Mouse (Mus musculus): ENCODE measurements around the gene Epn1. TPM values are rescaled to one million over a fixed set of nuclear protein-coding genes. Genes with fewer than 3 reads are reported as not detected.

The Epn1 gene
- polyA plus RNA-seq, 1 experiment from 2014 or later = 69.8 TPM

- Histone ChIP-seq H3K4me1 (peaks cover 10% of the 10 kb centered on the region), H3K9ac (replicated peaks) (no peak overlapping the region), H3K4me2 (replicated peaks) (no peak overlapping the region), H3K27ac (replicated peaks) (no peak overlapping the region), H3K36me3 (peaks cover 47% of the 10 kb centered on the region), H3K4me3 (no peak overlapping the region), H3K9me3 (no peaks in the 10 kb centered on the region), H3K27me3 (no peaks in the 10 kb centered on the region)
- 94% methylated on average over 2 of the region's 2 CpGs for WGBS
- ATAC-seq (ENCODE audit: low FRiP score, low read depth) = no peak
Observed at GRCm38 (mm10) chr7:5081939-5082338, 1.9 kb downstream of the Epn1 start.

- 94% methylated on average over 18 of the region's 18 CpGs for WGBS
- H3K9me3 ChIP-seq = no peaks in the 10 kb centered on the region
- H3K27me3 ChIP-seq = no peaks in the 10 kb centered on the region
- no peak for ATAC-seq (ENCODE audit: low FRiP score, low read depth)
- H3K4me1 ChIP-seq = peaks cover 10% of the 10 kb centered on the region
- no peak overlapping the region for H3K4me2 ChIP-seq (replicated peaks)
- H3K4me3 ChIP-seq = no peak overlapping the region
- no peak overlapping the region for H3K27ac ChIP-seq (replicated peaks)
- no peak overlapping the region for H3K9ac ChIP-seq (replicated peaks)
- H3K36me3 ChIP-seq = peaks cover 39% of the 10 kb centered on the region
Observed at GRCm38 (mm10) chr7:5083325-5084105, 3.5 kb downstream of the Epn1 start.

- Histone ChIP-seq H3K27ac (replicated peaks) (no peak overlapping the region), H3K4me2 (replicated peaks) (no peak overlapping the region), H3K36me3 (peaks cover 47% of the 10 kb centered on the region), H3K27me3 (no peaks in the 10 kb centered on the region), H3K9ac (replicated peaks) (no peak overlapping the region), H3K4me3 (no peak overlapping the region), H3K4me1 (peaks cover 10% of the 10 kb centered on the region), H3K9me3 (no peaks in the 10 kb centered on the region)
- WGBS = 94% methylated on average over 1 of the region's 1 CpGs
- ATAC-seq (ENCODE audit: low FRiP score, low read depth) = no peak
Observed at GRCm38 (mm10) chr7:5085512-5085911, 5.5 kb downstream of the Epn1 start.

DNA sequence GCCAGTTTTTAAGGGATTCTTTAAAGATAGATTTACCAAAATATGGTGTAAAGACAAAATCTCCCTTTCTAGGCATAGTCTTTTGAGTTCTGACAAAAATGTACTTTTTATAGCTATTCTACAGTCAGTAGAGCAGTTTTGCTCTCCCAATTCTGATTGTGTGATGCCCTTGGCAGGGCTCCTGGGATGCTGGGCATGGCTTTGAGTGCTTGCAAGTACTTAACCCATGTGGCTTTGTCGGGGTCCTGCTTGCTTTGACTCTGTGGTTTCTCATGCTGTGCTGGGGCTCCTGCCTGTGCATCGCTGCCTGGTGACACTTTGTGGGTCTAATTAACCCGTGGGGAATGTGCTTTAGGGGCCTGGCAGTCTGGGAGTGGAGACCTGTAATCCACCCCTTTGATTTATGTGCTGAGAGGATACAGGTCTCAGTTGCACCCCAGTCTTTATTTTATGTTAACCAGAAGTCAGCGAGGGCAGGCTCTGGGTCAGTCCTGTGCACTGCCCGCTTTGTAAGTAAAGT is 6.9 kb downstream of the Epn1 start:
- WGBS = 82% methylated on average over 5 of the region's 5 CpGs
- peaks cover 60% of the 10 kb centered on the region for H3K36me3 ChIP-seq

GRCm38 (mm10) chr7:5087886-5088285 is 7.9 kb downstream of the Epn1 start:
- Histone ChIP-seq H3K27me3 (no peaks in the 10 kb centered on the region), H3K4me1 (no peaks in the 10 kb centered on the region), H3K4me3 (no peak overlapping the region), H3K36me3 (peaks cover 69% of the 10 kb centered on the region), H3K4me2 (replicated peaks) (no peak overlapping the region), H3K9ac (replicated peaks) (no peak overlapping the region), H3K27ac (replicated peaks) (no peak overlapping the region), H3K9me3 (no peaks in the 10 kb centered on the region)
- WGBS = 95% methylated on average over 4 of the region's 4 CpGs
- ATAC-seq (ENCODE audit: low FRiP score, low read depth) = no peak

More for the DNA sequence above, 6.9 kb downstream of the Epn1 start:
- Histone ChIP-seq H3K4me1 (no peaks in the 10 kb centered on the region), H3K4me3 (no peak overlapping the region), H3K27me3 (no peaks in the 10 kb centered on the region), H3K27ac (replicated peaks) (no peak overlapping the region), H3K9me3 (no peaks in the 10 kb centered on the region), H3K9ac (replicated peaks) (no peak overlapping the region), H3K4me2 (replicated peaks) (no peak overlapping the region)
- no peak for ATAC-seq (ENCODE audit: low FRiP score, low read depth)

DNA sequence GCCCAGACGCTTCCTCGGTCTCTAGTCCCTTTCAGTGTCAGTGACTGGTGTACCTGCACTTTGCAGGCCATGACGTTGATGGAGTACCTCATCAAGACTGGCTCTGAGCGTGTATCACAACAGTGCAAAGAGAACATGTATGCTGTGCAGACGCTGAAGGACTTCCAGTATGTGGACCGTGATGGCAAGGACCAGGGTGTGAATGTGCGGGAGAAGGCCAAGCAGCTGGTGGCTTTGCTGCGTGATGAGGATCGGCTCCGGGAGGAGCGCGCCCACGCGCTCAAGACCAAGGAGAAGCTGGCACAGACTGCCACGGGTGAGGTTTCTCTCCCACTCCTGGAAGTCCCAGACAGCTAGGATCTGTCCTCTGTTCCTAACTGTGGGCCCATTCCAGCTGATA is 9.8 kb downstream of the Epn1 start:
- no peak for ATAC-seq (ENCODE audit: low FRiP score, low read depth)
- WGBS = 96% methylated on average over 15 of the region's 15 CpGs
- Histone ChIP-seq H3K4me3 (no peak overlapping the region), H3K27ac (replicated peaks) (no peak overlapping the region), H3K4me2 (replicated peaks) (no peak overlapping the region), H3K27me3 (no peaks in the 10 kb centered on the region), H3K9ac (replicated peaks) (no peak overlapping the region), H3K4me1 (no peaks in the 10 kb centered on the region), H3K9me3 (no peaks in the 10 kb centered on the region), H3K36me3 (peaks cover 76% of the 10 kb centered on the region)

DNA sequence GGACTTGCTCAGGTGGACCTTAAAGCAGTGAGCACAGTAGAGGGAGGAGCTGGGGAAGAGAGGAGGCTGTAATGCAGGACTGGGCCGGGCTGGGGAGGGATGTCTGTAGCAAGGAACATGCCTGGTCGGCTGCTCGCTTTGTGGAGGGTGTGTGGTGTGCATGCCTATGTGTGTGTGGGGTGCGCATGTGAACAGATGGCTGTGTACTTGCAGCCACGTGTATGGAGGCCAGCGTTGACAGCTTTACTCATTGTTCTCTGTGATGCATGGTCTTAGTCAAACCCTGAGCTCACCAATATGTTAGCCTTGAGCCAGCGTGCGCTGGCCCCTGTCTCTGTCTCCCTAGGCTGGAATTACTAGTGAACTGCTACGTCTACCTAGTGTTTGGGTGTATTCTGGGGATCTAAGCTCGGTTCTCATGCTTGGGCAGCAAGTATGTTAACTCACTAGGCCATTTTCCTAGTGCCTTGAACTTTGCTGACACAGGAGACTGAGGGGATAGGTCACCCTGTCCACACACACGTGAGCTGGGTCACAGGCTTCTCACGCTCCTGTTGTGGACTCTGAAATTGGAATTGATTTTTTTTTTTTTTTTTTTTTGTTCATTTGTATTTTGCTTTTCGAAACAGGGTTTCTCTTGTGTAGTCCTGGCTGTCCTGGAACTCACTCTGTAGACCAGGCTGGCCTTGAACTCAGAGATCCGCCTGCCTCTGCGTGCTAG is 11.1 kb downstream of the Epn1 start:
- H3K27ac ChIP-seq (replicated peaks) = no peak overlapping the region
- H3K9ac ChIP-seq (replicated peaks) = no peak overlapping the region
- H3K27me3 ChIP-seq = no peaks in the 10 kb centered on the region
- no peaks in the 10 kb centered on the region for H3K9me3 ChIP-seq
- no peaks in the 10 kb centered on the region for H3K4me1 ChIP-seq
- H3K4me3 ChIP-seq = no peak overlapping the region
- no peak for ATAC-seq (ENCODE audit: low FRiP score, low read depth)
- no peak overlapping the region for H3K4me2 ChIP-seq (replicated peaks)
- peaks cover 78% of the 10 kb centered on the region for H3K36me3 ChIP-seq
- WGBS = 93% methylated on average over 15 of the region's 15 CpGs

- ATAC-seq (ENCODE audit: low FRiP score, low read depth) = no peak
- H3K27me3 ChIP-seq = no peaks in the 10 kb centered on the region
- WGBS = 86% methylated on average over 6 of the region's 6 CpGs
- H3K9ac ChIP-seq (replicated peaks) = no peak overlapping the region
- H3K4me3 ChIP-seq = no peak overlapping the region
- no peaks in the 10 kb centered on the region for H3K4me1 ChIP-seq
- H3K27ac ChIP-seq (replicated peaks) = no peak overlapping the region
- peaks cover 85% of the 10 kb centered on the region for H3K36me3 ChIP-seq
- no peak overlapping the region for H3K4me2 ChIP-seq (replicated peaks)
- no peaks in the 10 kb centered on the region for H3K9me3 ChIP-seq
Observed at GRCm38 (mm10) chr7:5092381-5092780, 12.3 kb downstream of the Epn1 start.

GRCm38 (mm10) chr7:5092831-5093510 is 12.9 kb downstream of the Epn1 start:
- H3K4me1 ChIP-seq = no peaks in the 10 kb centered on the region
- no peak overlapping the region for H3K27ac ChIP-seq (replicated peaks)
- H3K4me3 ChIP-seq = no peak overlapping the region
- H3K9me3 ChIP-seq = no peaks in the 10 kb centered on the region
- no peak for ATAC-seq (ENCODE audit: low FRiP score, low read depth)
- no peak overlapping the region for H3K4me2 ChIP-seq (replicated peaks)
- WGBS = 87% methylated on average over 21 of the region's 21 CpGs
- H3K9ac ChIP-seq (replicated peaks) = no peak overlapping the region
- peaks cover 85% of the 10 kb centered on the region for H3K36me3 ChIP-seq
- H3K27me3 ChIP-seq = no peaks in the 10 kb centered on the region

- Histone ChIP-seq H3K36me3 (peaks cover 54% of the 10 kb centered on the region), H3K4me1 (no peaks in the 10 kb centered on the region), H3K9me3 (no peaks in the 10 kb centered on the region), H3K9ac (replicated peaks) (no peak overlapping the region), H3K27me3 (no peaks in the 10 kb centered on the region), H3K4me3 (no peak overlapping the region), H3K27ac (replicated peaks) (no peak overlapping the region), H3K4me2 (replicated peaks) (no peak overlapping the region)
- WGBS = 95% methylated on average over 5 of the region's 5 CpGs
- no peak for ATAC-seq (ENCODE audit: low FRiP score, low read depth)
Observed at GRCm38 (mm10) chr7:5098769-5099168, 18.7 kb downstream of the Epn1 start.

- Histone ChIP-seq H3K4me3 (no peak overlapping the region), H3K9me3 (no peaks in the 10 kb centered on the region), H3K36me3 (peaks cover 44% of the 10 kb centered on the region), H3K27me3 (no peaks in the 10 kb centered on the region), H3K9ac (replicated peaks) (no peak overlapping the region), H3K4me1 (no peaks in the 10 kb centered on the region), H3K4me2 (replicated peaks) (no peak overlapping the region), H3K27ac (replicated peaks) (no peak overlapping the region)
- WGBS = 89% methylated on average over 3 of the region's 3 CpGs
- no peak for ATAC-seq (ENCODE audit: low FRiP score, low read depth)
Observed at GRCm38 (mm10) chr7:5099796-5100195, 19.8 kb downstream of the Epn1 start.
